Mouse (Mus musculus) neural tube, embryonic 11.5 days (tissue): Measurements from ENCODE around the gene Rbm7. TPM values are rescaled to one million over a fixed set of nuclear protein-coding genes. Genes with fewer than 3 reads are reported as not detected.
"Not testable (repeated sequence)": the region's sequence is repeated elsewhere in the genome, so short reads cannot be mapped to it uniquely, and the experiment has no call there.

Source experiments
- ATAC-seq: fragments of 200-750 bp; cut with Nextera tagmentation; 2 replicates; pipeline ENCODE4 v1.8.0; 2017; ENCODE audit warnings: moderate number of reproducible peaks, mild to moderate bottlenecking, moderate TSS enrichment, moderate library complexity; ENCODE audit not compliant: insufficient read depth, low FRiP score, low TSS enrichment
- DNase-seq: peaks from one replicate; pipeline ENCODE4 v3.0.0-alpha.2; 2015; ENCODE audit warnings: low spot score
- H3K27ac ChIP-seq: fragments of 300-500 bp; sonication (generic); 2 replicates; pipeline ENCODE4 v1.5.1; 2014; ENCODE audit warnings: low read depth, mild to moderate bottlenecking, low read length
- H3K27me3 ChIP-seq: fragments of 300-500 bp; sonication (generic); 2 replicates; pipeline ENCODE4 v1.6.1; 2014; ENCODE audit warnings: mild to moderate bottlenecking, low read length, mixed read lengths; ENCODE audit not compliant: control insufficient read depth, insufficient read depth
- H3K36me3 ChIP-seq: fragments of 300-500 bp; sonication (generic); 2 replicates; pipeline ENCODE4 v1.6.1; 2014; ENCODE audit warnings: mild to moderate bottlenecking, low read length, moderate library complexity, mixed read lengths; ENCODE audit not compliant: control insufficient read depth, insufficient read depth
- H3K4me1 ChIP-seq: fragments of 300-500 bp; sonication (generic); 2 replicates; pipeline ENCODE4 v1.6.1; 2014; ENCODE audit warnings: low read length, mixed read lengths; ENCODE audit not compliant: control insufficient read depth, insufficient read depth
- H3K4me2 ChIP-seq: fragments of 300-500 bp; sonication (generic); 2 replicates; pipeline ENCODE4 v1.6.1; 2014; ENCODE audit warnings: low read depth, mild to moderate bottlenecking, moderate library complexity
- H3K4me3 ChIP-seq: fragments of 300-500 bp; sonication (generic); 2 replicates; pipeline ENCODE4 v1.5.1; 2014; ENCODE audit warnings: low read depth, low read length
- H3K9ac ChIP-seq: fragments of 300-500 bp; sonication (generic); 2 replicates; pipeline ENCODE4 v1.6.1; 2014; ENCODE audit warnings: mild to moderate bottlenecking, low read length
- H3K9me3 ChIP-seq: fragments of 300-500 bp; sonication (generic); 2 replicates; pipeline ENCODE4 v1.6.1; 2016; ENCODE audit warnings: low read length; ENCODE audit not compliant: control insufficient read depth
- WGBS: fragments of 180-500 bp; shearing (Covaris S2); extraction: QIAGEN DNeasy Blood & Tissue Kit; methylation state at CpG from one replicate; pipeline ENCODE4 v1.1.7; 2014; 5-methylcytosine and 5-hydroxymethylcytosine counted together
- polyA plus RNA-seq: library from polyadenylated mRNA; unstranded; fragments of >200 nt; fragmentation: Nextera tagmentation; extraction: Ambion mirVana; gene quantifications from 2 replicates; pipeline ENCODE4 v1.2.1, GENCODE M21; 2014

Gene Rbm7
- polyA plus RNA-seq = 113 and 115 TPM in 2 replicates

- H3K27ac ChIP-seq = peak within 1 kb of the TSS; percentile 86
- ATAC-seq = peak; percentile 99
- no peaks in the 10 kb centered on the region for H3K9me3 ChIP-seq
- H3K4me2 ChIP-seq = peak within 1 kb of the TSS; percentile 81
- peak; percentile 97 for DNase-seq
- peaks cover 9% of the 10 kb centered on the region for H3K4me1 ChIP-seq
- no peaks in the 10 kb centered on the region for H3K27me3 ChIP-seq
- H3K9ac ChIP-seq = peak within 1 kb of the TSS; percentile 92
- WGBS = under 1% methylated on average over 72 of the region's 72 CpGs
- H3K4me3 ChIP-seq = peak within 1 kb of the TSS; percentile 91
- H3K36me3 ChIP-seq = peaks cover 8% of the 10 kb centered on the region; the same call in 1 of the 2 replicates
These were observed at the start of gene Rbm7, which contains the start of gene Gm5617 for GRCm38 (mm10) chr9:48494817-48495547. Gene Rbm7, minus strand, starts transcription at chr9:48495299. Gene Gm5617, plus strand, starts transcription at chr9:48495442.

GRCm38 (mm10) chr9:48538688-48539087 is 43.6 kb upstream of the Rbm7 start:
- H3K27ac ChIP-seq = no peak overlapping the region
- no peak overlapping the region for H3K4me3 ChIP-seq
- peak overlapping the region; percentile 47 for H3K4me2 ChIP-seq
- ATAC-seq = no peak
- 0 out of 2 replicates have a peak, but pooled peaks cover 2% of the 10 kb centered on the region for H3K9me3 ChIP-seq
- no peaks in the 10 kb centered on the region for H3K36me3 ChIP-seq
- peak; percentile 35 for DNase-seq
- H3K9ac ChIP-seq = no peak overlapping the region
- no peaks in the 10 kb centered on the region for H3K4me1 ChIP-seq
- no peaks in the 10 kb centered on the region for H3K27me3 ChIP-seq
- WGBS = 12% methylated on average over 12 of the region's 12 CpGs

- peak overlapping the region; percentile 47 for H3K4me2 ChIP-seq
- H3K9me3 ChIP-seq = 0 out of 2 replicates have a peak, but pooled peaks cover 2% of the 10 kb centered on the region
- peak overlapping the region; percentile 18; the same call in 1 of the 2 replicates for H3K4me3 ChIP-seq
- H3K4me1 ChIP-seq = no peaks in the 10 kb centered on the region
- H3K27me3 ChIP-seq = no peaks in the 10 kb centered on the region
- WGBS = 1% methylated on average over 17 of the region's 17 CpGs
- H3K9ac ChIP-seq = peak overlapping the region; percentile 37
- DNase-seq (peak; percentile 19), ATAC-seq (no peak)
- H3K27ac ChIP-seq = no peak overlapping the region
- H3K36me3 ChIP-seq = no peaks in the 10 kb centered on the region
These were observed 43.0 kb upstream of the Rbm7 start for GRCm38 (mm10) chr9:48538044-48538645.

GRCm38 (mm10) chr9:48537616-48538015 is 42.5 kb upstream of the Rbm7 start:
- DNase-seq, H3K9ac ChIP-seq: not testable (repeated sequence)
- WGBS = 48% methylated on average over 1 of the region's 1 CpGs

GRCm38 (mm10) chr9:48536414-48536813 is 41.3 kb upstream of the Rbm7 start:
- Histone ChIP-seq H3K9ac (no peak overlapping the region), H3K4me3 (no peak overlapping the region), H3K36me3 (no peaks in the 10 kb centered on the region), H3K27ac (no peak overlapping the region), H3K4me2 (no peak overlapping the region), H3K4me1 (no peaks in the 10 kb centered on the region), H3K27me3 (no peaks in the 10 kb centered on the region), H3K9me3 (0 out of 2 replicates have a peak, but pooled peaks cover 2% of the 10 kb centered on the region)
- DNase-seq (no peak), ATAC-seq (no peak)
- WGBS = 74% methylated on average over 1 of the region's 1 CpGs

More at GRCm38 (mm10) chr9:48537616-48538015, 42.5 kb upstream of the Rbm7 start:
- not testable (repeated sequence) for H3K4me3 ChIP-seq, H3K27me3 ChIP-seq, H3K27ac ChIP-seq, ATAC-seq, H3K4me1 ChIP-seq, H3K9me3 ChIP-seq, H3K4me2 ChIP-seq, H3K36me3 ChIP-seq

GRCm38 (mm10) chr9:48532730-48533129 is 37.6 kb upstream of the Rbm7 start:
- ATAC-seq = no peak
- Histone ChIP-seq H3K36me3 (no peaks in the 10 kb centered on the region), H3K4me2 (no peak overlapping the region), H3K4me3 (no peak overlapping the region), H3K9me3 (no peaks in the 10 kb centered on the region), H3K9ac (no peak overlapping the region), H3K4me1 (no peaks in the 10 kb centered on the region), H3K27me3 (no peaks in the 10 kb centered on the region), H3K27ac (no peak overlapping the region)
- 100% methylated on average over 2 of the region's 2 CpGs for WGBS
- DNase-seq = no peak

- DNase-seq = no peak
- Histone ChIP-seq H3K9me3 (no peaks in the 10 kb centered on the region), H3K36me3 (no peaks in the 10 kb centered on the region), H3K4me2 (no peak overlapping the region), H3K27ac (no peak overlapping the region), H3K27me3 (no peaks in the 10 kb centered on the region), H3K4me3 (no peak overlapping the region), H3K9ac (no peak overlapping the region), H3K4me1 (no peaks in the 10 kb centered on the region)
- no peak for ATAC-seq
- WGBS = 75% methylated on average over 3 of the region's 3 CpGs
These were observed 37.1 kb upstream of the Rbm7 start for GRCm38 (mm10) chr9:48532203-48532602.

GRCm38 (mm10) chr9:48531294-48531693 is 36.2 kb upstream of the Rbm7 start:
- no peaks in the 10 kb centered on the region for H3K4me1 ChIP-seq
- no peak overlapping the region for H3K4me2 ChIP-seq
- WGBS = 88% methylated on average over 4 of the region's 4 CpGs
- no peaks in the 10 kb centered on the region for H3K27me3 ChIP-seq
- H3K36me3 ChIP-seq = no peaks in the 10 kb centered on the region
- no peak for ATAC-seq
- no peak overlapping the region for H3K4me3 ChIP-seq
- no peak for DNase-seq
- no peaks in the 10 kb centered on the region for H3K9me3 ChIP-seq
- no peak overlapping the region for H3K27ac ChIP-seq
- no peak overlapping the region for H3K9ac ChIP-seq
